Mouse (Mus musculus): ENCODE results near the gene Dnajc15. TPM values are rescaled to one million over a fixed set of nuclear protein-coding genes. Genes with fewer than 3 reads are reported as not detected.

The Dnajc15 gene
- total RNA-seq, 2 experiments from 2014 or later = 53.5 to 56.9 TPM

GRCm38 (mm10) chr14:77801571-77802267 is 73.2 kb downstream of the Dnajc15 start:
- DNase-seq (ENCODE audit: low spot score in 2 of 2) = no peak

DNA sequence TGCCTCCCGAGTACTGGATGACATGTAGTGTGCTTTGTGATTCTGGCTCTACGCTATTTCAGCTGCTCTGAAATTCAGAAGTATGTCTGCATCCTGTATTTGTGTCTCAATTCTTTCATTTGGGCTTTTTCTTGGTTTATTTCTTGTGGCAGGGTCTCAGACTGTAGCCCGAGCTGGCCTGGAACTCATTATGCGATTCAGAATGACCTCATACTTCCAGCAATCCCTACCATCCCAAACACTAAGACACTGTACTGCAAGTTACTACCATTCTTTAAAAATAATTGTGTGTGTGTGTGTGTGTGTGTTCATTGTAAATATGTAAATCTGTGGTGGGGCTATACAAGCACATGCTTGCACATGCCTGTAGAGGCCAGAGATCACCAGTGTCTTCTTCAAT is 78.4 kb downstream of the Dnajc15 start:
- no peak for DNase-seq (ENCODE audit: low spot score in 2 of 2)

GRCm38 (mm10) chr14:77795240-77795639 is 79.7 kb downstream of the Dnajc15 start:
- no peak for DNase-seq (ENCODE audit: low spot score in 2 of 2)

- DNase-seq (ENCODE audit: low spot score in 2 of 2) = no peak
Observed at GRCm38 (mm10) chr14:77794285-77794949, 80.5 kb downstream of the Dnajc15 start.

GRCm38 (mm10) chr14:77792998-77793397 is 81.9 kb downstream of the Dnajc15 start:
- DNase-seq (ENCODE audit: low spot score in 2 of 2) = no peak

GRCm38 (mm10) chr14:77783217-77783616 is 91.7 kb downstream of the Dnajc15 start:
- DNase-seq (ENCODE audit: low spot score in 2 of 2) = no peak

DNA sequence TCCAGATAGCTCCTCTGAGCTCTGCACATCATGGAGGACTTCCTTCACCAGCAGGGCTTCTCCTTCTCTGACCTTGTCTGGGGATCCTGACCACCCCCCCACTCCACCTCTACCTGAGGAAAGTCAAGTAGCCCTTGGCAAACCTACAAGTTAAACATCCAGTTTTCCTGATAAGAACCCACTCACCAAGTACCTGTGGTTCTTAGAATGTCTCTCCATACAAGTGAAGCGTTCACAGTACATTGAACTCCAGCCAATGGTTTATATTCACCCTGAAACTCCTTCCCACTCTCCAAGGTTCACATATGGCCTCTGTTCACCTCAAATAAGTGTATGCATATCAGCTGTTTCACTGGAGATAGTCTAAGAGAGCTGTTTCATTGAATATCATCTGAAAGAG is 97.6 kb downstream of the Dnajc15 start:
- no peak for DNase-seq (ENCODE audit: low spot score in 2 of 2)

GRCm38 (mm10) chr14:77776005-77776531 is 98.9 kb downstream of the Dnajc15 start:
- DNase-seq (ENCODE audit: low spot score in 2 of 2) = no peak

- no peak for DNase-seq (ENCODE audit: low spot score in 2 of 2)
Observed at GRCm38 (mm10) chr14:77773331-77773730, 101.6 kb downstream of the Dnajc15 start.

- DNase-seq (ENCODE audit: low spot score in 2 of 2) = no peak
Observed at GRCm38 (mm10) chr14:77771626-77772025, 103.3 kb downstream of the Dnajc15 start.

Other genes starting within 250 kb of the Dnajc15 start
- under 1 TPM; 0.30 to 0.49 TPM for gene Epsti1, start 29.1 kb upstream of the Dnajc15 start, total RNA-seq (2021)
- 1 to 10 TPM; 2.0 TPM for gene Fam216b, start 213.9 kb upstream of the Dnajc15 start, total RNA-seq (2021)

Data from layer of hippocampus, postnatal 10 days (tissue).